Mouse (Mus musculus) midbrain, postnatal 0 days (tissue): ENCODE measurements at regions not wholly inside any gene's neighbourhood (a gene's known extent, or its start where the extent isn't known, plus 50 kb on each side); places are given as distances from the start of the nearest gene placed in this dataset.
A peak's percentile ranks its signal among the peaks of the same experiment; 100 is the strongest.

Experiments
- ATAC-seq: fragments of 200-750 bp; cut with Nextera tagmentation; 2 replicates; pipeline ENCODE4 v1.8.0; 2017; ENCODE audit warnings: moderate number of reproducible peaks, mild to moderate bottlenecking, moderate TSS enrichment, moderate library complexity; ENCODE audit not compliant: low FRiP score
- DNase-seq: peaks from one replicate; pipeline ENCODE4 v3.0.0-alpha.2; 2015; ENCODE audit warnings: low spot score
- H3K27ac ChIP-seq: fragments of 300-500 bp; sonication (generic); 2 replicates; pipeline ENCODE4 v1.5.1; 2014; ENCODE audit warnings: low read depth, mild to moderate bottlenecking, low read length, mixed read lengths
- H3K27me3 ChIP-seq: fragments of 300-500 bp; sonication (generic); 2 replicates; pipeline ENCODE4 v1.6.1; 2014; ENCODE audit warnings: low read length, control low read depth, mixed read lengths; ENCODE audit not compliant: insufficient read depth
- H3K36me3 ChIP-seq: fragments of 300-500 bp; sonication (generic); 2 replicates; pipeline ENCODE4 v1.6.1; 2014; ENCODE audit warnings: low read length, control low read depth, mixed read lengths; ENCODE audit not compliant: insufficient read depth
- H3K4me1 ChIP-seq: fragments of 300-500 bp; sonication (generic); 2 replicates; pipeline ENCODE4 v1.6.1; 2014; ENCODE audit warnings: mild to moderate bottlenecking, control low read depth, antibody characterized with exemption, low read length, mixed read lengths; ENCODE audit not compliant: insufficient read depth
- H3K4me2 ChIP-seq: fragments of 300-500 bp; sonication (generic); 2 replicates; pipeline ENCODE4 v1.6.1; 2014; ENCODE audit warnings: low read depth, mild to moderate bottlenecking, low read length, mixed read lengths; ENCODE audit not compliant: poor library complexity, severe bottlenecking
- H3K4me3 ChIP-seq: fragments of 300-500 bp; sonication (generic); 2 replicates; pipeline ENCODE4 v1.5.1; 2014; ENCODE audit warnings: low read depth, mild to moderate bottlenecking, low read length, moderate library complexity
- H3K9ac ChIP-seq: fragments of 300-500 bp; sonication (generic); replicated peaks from 2 replicates; pipeline ENCODE4 v1.6.1; 2014; ENCODE audit warnings: mild to moderate bottlenecking, low read length, moderate library complexity, mixed read lengths; ENCODE audit not compliant: poor library complexity, severe bottlenecking
- H3K9me3 ChIP-seq: fragments of 300-500 bp; sonication (generic); 2 replicates; pipeline ENCODE4 v1.6.1; 2016; ENCODE audit warnings: low read length, control low read depth
- CTCF ChIP-seq: IDR thresholded peaks from 2 replicates; pipeline ENCODE4 v1.5.1; 2016; ENCODE audit warnings: antibody characterized with exemption, mild to moderate bottlenecking
- WGBS: fragments of 180-500 bp; shearing (Covaris S2); extraction: QIAGEN DNeasy Blood & Tissue Kit; methylation state at CpG from one replicate; pipeline ENCODE4 v1.1.7; 2014; 5-methylcytosine and 5-hydroxymethylcytosine counted together

DNA sequence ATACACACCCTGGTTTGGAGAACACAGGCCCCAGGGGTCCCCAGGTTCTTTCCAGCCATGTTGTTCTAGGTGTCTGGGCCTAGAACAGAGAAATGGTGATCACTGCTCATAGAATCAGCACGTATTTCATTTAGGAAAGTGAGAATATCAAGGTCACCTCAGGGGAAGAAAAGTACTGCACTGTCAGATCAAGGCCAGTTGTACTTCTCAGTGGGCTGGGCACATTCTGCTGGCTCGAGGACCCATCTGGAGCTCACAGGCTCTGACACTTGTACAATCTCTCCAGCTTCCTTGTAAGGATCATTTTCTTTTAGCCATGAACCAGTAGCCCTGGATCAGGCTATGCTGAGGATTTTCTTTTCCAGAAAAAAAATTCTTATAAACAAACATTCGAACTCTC lies 97.0 kb upstream of the Tnp1 start:
- H3K4me3 ChIP-seq, result no peak overlapping the region
- TF ChIP-seq CTCF, result no peak
- 90% methylated on average over 3 of the region's 3 CpGs for WGBS
- H3K27ac ChIP-seq, result no peak overlapping the region
- no peaks in the 10 kb centered on the region for H3K4me1 ChIP-seq
- ATAC-seq, result no peak
- H3K27me3 ChIP-seq, result no peaks in the 10 kb centered on the region
- H3K4me2 ChIP-seq, result no peak overlapping the region
- H3K9me3 ChIP-seq, result no peaks in the 10 kb centered on the region
- no peaks in the 10 kb centered on the region for H3K36me3 ChIP-seq
- H3K9ac ChIP-seq, result no peak overlapping the region
- DNase-seq, result no peak

DNA sequence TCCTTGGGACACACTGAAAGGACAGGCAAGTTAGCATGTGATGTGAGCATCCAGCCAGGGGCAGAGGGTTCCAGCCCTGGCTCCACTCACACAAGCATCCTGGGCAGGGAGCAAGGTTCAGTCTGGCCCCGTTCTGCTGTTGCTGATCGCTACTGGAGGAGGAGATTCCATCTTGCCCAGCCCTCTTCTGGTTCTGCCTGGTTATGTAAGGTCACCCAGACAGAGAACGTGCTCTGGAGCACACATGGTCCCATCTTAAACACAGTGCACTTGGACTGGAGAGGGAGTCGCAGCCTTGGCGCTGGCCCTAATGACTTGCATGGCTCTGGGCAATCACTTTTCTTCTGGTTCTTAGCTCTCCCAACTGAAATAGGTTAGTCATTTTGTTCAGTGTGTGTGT lies 96.2 kb upstream of the Tnp1 start:
- Histone ChIP-seq H3K27me3 (no peaks in the 10 kb centered on the region), H3K4me3 (no peak overlapping the region), H3K9me3 (no peaks in the 10 kb centered on the region), H3K4me2 (no peak overlapping the region), H3K36me3 (no peaks in the 10 kb centered on the region), H3K9ac (no peak overlapping the region), H3K4me1 (no peaks in the 10 kb centered on the region), H3K27ac (no peak overlapping the region)
- WGBS, result 94% methylated on average over 5 of the region's 5 CpGs
- ATAC-seq (no peak), DNase-seq (no peak)
- no peak for TF ChIP-seq CTCF

DNA sequence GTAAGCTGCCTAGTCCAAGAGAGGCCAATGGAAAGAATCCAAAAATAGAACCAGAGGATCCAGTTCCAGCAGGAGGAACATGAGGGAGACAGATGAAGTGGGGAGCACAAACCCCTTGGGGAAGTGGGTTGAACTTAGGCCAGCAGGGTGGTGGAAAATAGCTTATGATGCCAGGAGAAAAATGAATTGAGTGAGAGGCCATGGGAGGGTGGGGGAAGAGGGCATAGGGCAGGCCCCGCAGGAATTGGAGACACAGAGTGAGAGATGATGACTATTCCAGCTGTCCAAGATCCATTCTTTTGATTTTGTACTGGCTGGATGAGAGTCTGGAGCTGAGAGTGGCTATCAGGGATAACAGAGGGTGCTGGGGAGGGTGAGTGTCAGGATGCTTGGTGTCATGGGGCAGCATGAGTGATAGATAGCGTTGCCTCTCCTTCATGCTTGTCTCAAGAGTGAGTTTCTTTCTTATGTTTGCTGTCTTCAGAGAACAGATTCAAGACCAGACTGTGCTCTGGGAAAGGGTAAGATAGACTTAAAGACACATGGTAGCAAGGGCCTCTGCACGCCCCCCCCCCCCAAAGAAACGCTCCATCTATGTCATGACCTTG lies 90.3 kb upstream of the Tnp1 start:
- no peaks in the 10 kb centered on the region for H3K4me1 ChIP-seq
- no peaks in the 10 kb centered on the region for H3K27me3 ChIP-seq
- ATAC-seq, result no peak
- DNase-seq, result no peak
- 88% methylated on average over 4 of the region's 4 CpGs for WGBS
- no peak overlapping the region for H3K4me2 ChIP-seq
- no peak overlapping the region for H3K4me3 ChIP-seq
- TF ChIP-seq CTCF, result no peak
- H3K27ac ChIP-seq, result no peak overlapping the region
- H3K9me3 ChIP-seq, result no peaks in the 10 kb centered on the region
- no peak overlapping the region for H3K9ac ChIP-seq
- H3K36me3 ChIP-seq, result no peaks in the 10 kb centered on the region

DNA sequence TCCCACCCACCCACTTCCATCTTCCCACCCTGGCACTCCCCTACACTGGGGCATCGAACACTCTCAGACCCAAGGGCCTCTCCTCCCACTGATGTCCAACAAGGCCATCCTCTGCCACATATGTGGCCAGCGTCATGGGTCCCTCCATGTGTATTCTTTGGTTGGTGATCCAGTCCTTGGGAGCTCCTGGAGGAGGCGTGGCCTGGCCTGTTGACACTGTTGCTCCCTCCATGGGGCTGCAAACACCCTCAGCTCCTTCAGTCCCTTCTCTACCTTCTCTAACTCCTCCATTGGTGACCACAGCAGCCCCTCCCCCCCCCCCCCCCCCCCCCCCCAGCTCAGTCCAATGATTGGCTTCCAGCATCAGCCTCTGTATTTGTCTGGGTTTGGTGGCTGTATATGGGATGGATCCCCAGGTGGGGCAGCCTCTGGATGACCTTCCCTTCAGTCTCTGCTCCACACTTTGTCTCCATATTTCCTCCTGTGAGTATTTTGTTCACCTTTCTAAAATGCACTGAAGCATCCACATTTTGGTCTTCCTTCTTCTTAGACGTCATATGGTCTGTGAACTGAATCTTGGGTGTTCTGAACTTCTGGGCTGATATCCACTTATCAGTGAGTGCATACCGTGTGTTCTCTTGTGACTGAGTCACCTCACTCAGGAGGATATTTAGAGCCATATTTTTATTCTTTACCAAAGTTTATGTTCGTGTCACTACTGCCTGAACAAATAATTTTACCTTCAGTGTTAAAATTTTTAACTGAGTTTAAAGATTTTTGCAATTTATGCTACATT lies 82.1 kb upstream of the Tnp1 start:
- Histone ChIP-seq H3K9ac (no peak overlapping the region), H3K4me2 (no peak overlapping the region), H3K36me3 (no peaks in the 10 kb centered on the region), H3K27me3 (no peaks in the 10 kb centered on the region), H3K9me3 (no peaks in the 10 kb centered on the region), H3K4me1 (no peaks in the 10 kb centered on the region), H3K27ac (no peak overlapping the region), H3K4me3 (no peak overlapping the region)
- no peak for TF ChIP-seq CTCF
- DNase-seq (no peak), ATAC-seq (no peak)
- WGBS, result 84% methylated on average over 6 of the region's 6 CpGs

DNA sequence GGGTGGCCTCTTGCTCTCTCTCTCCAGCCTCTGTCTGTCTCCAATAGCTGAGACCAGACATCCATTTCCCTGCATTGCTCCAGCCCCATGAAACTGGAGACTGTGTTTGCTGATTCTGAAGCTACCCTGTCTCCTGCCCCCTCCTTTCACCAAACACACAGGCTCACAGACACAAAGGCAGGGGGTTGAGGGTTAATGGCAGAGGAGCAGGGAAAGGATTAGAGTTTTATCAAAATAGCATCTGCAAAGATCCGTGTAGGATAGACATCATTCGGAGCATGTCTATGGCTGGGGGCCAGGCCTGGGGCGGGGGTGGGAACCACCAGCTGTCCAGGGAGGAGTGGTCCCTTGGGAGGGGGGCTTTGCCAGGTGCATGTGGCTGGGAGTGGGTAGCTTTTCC lies 73.9 kb upstream of the Tnp1 start:
- H3K9me3 ChIP-seq, result no peaks in the 10 kb centered on the region
- H3K27me3 ChIP-seq, result no peaks in the 10 kb centered on the region
- H3K4me1 ChIP-seq, result no peaks in the 10 kb centered on the region
- no peak overlapping the region for H3K4me2 ChIP-seq
- H3K36me3 ChIP-seq, result no peaks in the 10 kb centered on the region
- no peak overlapping the region for H3K27ac ChIP-seq
- no peak for TF ChIP-seq CTCF
- no peak overlapping the region for H3K4me3 ChIP-seq
- WGBS, result 21% methylated on average over 3 of the region's 3 CpGs
- ATAC-seq (no peak), DNase-seq (peak; percentile 7)
- H3K9ac ChIP-seq, result no peak overlapping the region

DNA sequence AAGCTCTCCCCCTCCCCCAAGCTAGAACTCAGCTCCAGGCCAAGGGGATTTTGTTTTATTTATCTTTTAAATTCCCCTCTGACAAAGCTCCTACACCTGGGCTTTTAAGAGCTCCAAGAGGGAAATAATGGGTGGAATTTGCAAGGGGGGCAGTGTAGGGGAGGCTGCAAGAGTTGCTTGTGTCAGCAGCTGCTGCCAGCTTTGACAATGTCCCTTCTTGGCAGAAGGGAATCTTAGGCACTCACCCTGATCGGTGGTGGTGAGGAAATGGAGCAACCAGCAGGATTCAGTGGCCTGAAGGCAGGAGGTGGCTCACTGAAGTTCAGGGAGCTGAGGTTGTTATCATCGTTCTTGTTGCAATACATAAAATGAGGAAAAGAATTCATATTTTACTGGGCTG lies 72.8 kb upstream of the Tnp1 start:
- no peak for ATAC-seq
- no peak for TF ChIP-seq CTCF

More for the DNA sequence above, 72.8 kb upstream of the Tnp1 start:
- no peak overlapping the region for H3K9ac ChIP-seq
- no peaks in the 10 kb centered on the region for H3K9me3 ChIP-seq
- no peaks in the 10 kb centered on the region for H3K27me3 ChIP-seq
- no peaks in the 10 kb centered on the region for H3K36me3 ChIP-seq
- H3K4me3 ChIP-seq, result no peak overlapping the region
- 20% methylated on average over 2 of the region's 2 CpGs for WGBS
- no peaks in the 10 kb centered on the region for H3K4me1 ChIP-seq
- H3K4me2 ChIP-seq, result no peak overlapping the region
- no peak for DNase-seq
- no peak overlapping the region for H3K27ac ChIP-seq
